Mouse (Mus musculus) thymus, adult 2 months (tissue): ENCODE measurements around the gene Iqgap2. TPM values are rescaled to one million over a fixed set of nuclear protein-coding genes. Genes with fewer than 3 reads are reported as not detected.

Source experiments
- DNase-seq: peaks from one replicate; pipeline ENCODE4 v3.0.0; 2021
- H3K27ac ChIP-seq: fragments of 200-500 bp; 2 replicates; pipeline ENCODE4 v1.5.1; 2012; ENCODE audit warnings: low read length, control low read depth; ENCODE audit not compliant: control insufficient read depth, insufficient read depth
- H3K27me3 ChIP-seq: fragments of 200-500 bp; 2 replicates; pipeline ENCODE4 v1.6.1; 2012; ENCODE audit warnings: mild to moderate bottlenecking, low read length, moderate library complexity, mixed read lengths; ENCODE audit not compliant: control insufficient read depth, insufficient read depth
- H3K36me3 ChIP-seq: fragments of 200-500 bp; 2 replicates; pipeline ENCODE4 v1.6.1; 2012; ENCODE audit warnings: mild to moderate bottlenecking, low read length, moderate library complexity; ENCODE audit not compliant: control insufficient read depth, insufficient read depth
- H3K4me1 ChIP-seq: fragments of 200-500 bp; replicated peaks from 2 replicates; pipeline ENCODE4 v1.6.1; 2012; ENCODE audit warnings: low read length; ENCODE audit not compliant: control insufficient read depth, insufficient read depth
- H3K4me3 ChIP-seq: fragments of 200-500 bp; 2 replicates; pipeline ENCODE4 v1.5.1; 2012; ENCODE audit warnings: mild to moderate bottlenecking, low read length, control low read depth, moderate library complexity; ENCODE audit not compliant: control insufficient read depth, insufficient read depth
- CTCF ChIP-seq: fragments of 200-500 bp; IDR thresholded peaks from 2 replicates; pipeline ENCODE4 v1.5.1; 2012; ENCODE audit warnings: mild to moderate bottlenecking, control low read depth, low read length, moderate library complexity, borderline replicate concordance; ENCODE audit not compliant: control insufficient read depth, poor library complexity, insufficient read depth; ENCODE audit errors: extremely low read depth
- POLR2A ChIP-seq: fragments of 200-500 bp; IDR thresholded peaks from 2 replicates; pipeline ENCODE4 v1.6.1; 2012; ENCODE audit warnings: mild to moderate bottlenecking, low read length, control low read depth, moderate library complexity; ENCODE audit not compliant: control insufficient read depth, poor library complexity, insufficient read depth; ENCODE audit errors: extremely low read depth
- WGBS: fragments of 180-500 bp; shearing (Covaris S2); methylation state at CpG from one replicate; pipeline ENCODE4 v1.1.7; 2018; 5-methylcytosine and 5-hydroxymethylcytosine counted together
- polyA plus RNA-seq: library from polyadenylated mRNA; depleted of rRNA; stranded (reverse); fragments of >200 nt; gene quantifications from 2 replicates; pipeline ENCODE4 v1.2.3, GENCODE M21; 2012

The Iqgap2 gene
- polyA plus RNA-seq, 1 experiment: 4.4 TPM

DNA sequence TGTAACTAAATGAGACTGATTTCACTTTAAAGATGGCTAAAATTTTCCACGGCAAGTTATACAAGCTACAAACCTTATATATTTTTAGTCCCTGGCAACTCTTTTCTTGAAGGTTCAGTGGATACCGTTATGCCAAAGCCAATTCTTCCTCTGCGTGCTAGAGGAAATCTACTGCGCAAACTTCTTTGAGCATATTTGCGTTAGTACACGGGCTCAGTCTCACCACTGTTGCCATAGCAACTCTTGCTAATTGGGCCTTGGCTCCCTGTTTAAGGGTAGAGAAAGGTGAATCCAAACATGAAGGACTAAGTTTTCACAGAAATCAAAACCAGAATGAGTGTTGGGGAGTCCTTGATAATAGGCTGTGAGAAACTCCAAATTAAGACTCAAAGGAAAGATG lies 68.8 kb downstream of the Iqgap2 start:
- no peak for TF ChIP-seq POLR2A
- no peak for TF ChIP-seq CTCF
- WGBS: 96% methylated on average over 6 of the region's 6 CpGs
- Histone ChIP-seq H3K27ac (no peak overlapping the region), H3K36me3 (no peaks in the 10 kb centered on the region), H3K27me3 (no peaks in the 10 kb centered on the region), H3K4me1 (no peaks in the 10 kb centered on the region), H3K4me3 (no peak overlapping the region)
- DNase-seq: no peak

DNA sequence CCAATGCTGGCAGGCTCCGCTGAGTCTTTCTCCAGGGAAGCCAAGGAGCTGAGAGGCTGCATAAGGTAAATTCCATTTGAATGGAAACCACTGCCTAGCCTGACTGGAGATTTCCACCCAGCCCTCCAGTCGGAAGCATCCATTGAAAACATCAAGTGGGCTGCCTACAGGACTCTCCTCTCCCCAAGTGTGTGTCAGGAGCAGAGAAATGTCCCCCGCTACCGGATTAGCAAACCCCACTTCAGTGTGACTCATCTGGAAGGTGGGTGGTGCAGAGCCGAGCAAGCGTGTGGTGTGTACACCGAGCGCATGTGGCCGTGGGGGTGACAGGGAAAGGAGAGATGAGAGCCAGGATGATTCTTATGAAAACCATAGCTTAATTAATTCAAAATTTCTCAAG lies 71.7 kb downstream of the Iqgap2 start:
- no peaks in the 10 kb centered on the region for H3K36me3 ChIP-seq
- WGBS: 96% methylated on average over 9 of the region's 9 CpGs
- DNase-seq: no peak

DNA sequence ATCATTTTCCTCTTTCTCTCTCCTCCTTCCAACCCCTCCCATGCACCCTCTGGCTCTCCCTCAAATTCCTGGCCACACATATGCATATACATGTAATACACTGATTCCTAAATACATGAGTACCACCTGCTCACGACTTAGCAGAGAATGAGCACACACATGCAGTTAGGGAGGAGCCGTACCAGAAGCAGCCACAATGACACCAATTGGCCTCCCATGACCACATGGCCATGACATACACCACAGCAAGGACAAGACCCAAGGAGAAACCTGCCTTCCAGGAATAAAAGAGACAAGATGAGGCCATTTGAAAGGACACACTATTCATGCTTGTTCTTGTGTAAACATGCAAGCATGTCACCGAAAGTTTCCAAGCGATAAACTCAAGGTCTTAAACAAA lies 72.8 kb downstream of the Iqgap2 start:
- Histone ChIP-seq H3K4me3 (no peak overlapping the region), H3K4me1 (peaks cover 8% of the 10 kb centered on the region), H3K27me3 (no peaks in the 10 kb centered on the region), H3K36me3 (no peaks in the 10 kb centered on the region), H3K27ac (no peak overlapping the region)
- TF ChIP-seq POLR2A: no peak
- TF ChIP-seq CTCF: no peak
- no peak for DNase-seq
- 95% methylated on average over 4 of the region's 4 CpGs for WGBS

More for the DNA sequence above, 71.7 kb downstream of the Iqgap2 start:
- TF ChIP-seq POLR2A: no peak
- TF ChIP-seq CTCF: no peak
- H3K27me3 ChIP-seq: no peaks in the 10 kb centered on the region
- H3K4me3 ChIP-seq: no peak overlapping the region
- no peak overlapping the region for H3K27ac ChIP-seq
- H3K4me1 ChIP-seq: no peaks in the 10 kb centered on the region

DNA sequence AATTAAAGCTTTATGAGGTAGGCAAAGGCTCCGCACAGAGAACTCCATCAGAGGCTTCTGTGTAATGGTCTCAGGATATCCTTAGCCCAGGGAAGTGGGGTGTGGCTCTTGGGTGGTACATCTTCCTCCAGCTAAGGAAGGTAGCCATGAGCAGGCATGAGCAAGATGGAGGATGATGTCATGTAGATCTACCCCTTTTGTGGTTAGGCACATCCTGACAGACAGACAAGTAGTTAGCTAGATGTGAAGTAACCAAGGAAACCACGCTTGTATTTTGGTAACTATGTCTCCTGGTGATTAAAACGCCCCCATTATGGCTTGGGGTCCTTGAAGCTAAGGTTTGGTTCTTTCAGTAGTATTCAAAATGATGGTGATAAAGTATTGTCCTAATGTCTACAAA lies 78.1 kb downstream of the Iqgap2 start:
- WGBS: 35% methylated on average over 3 of the region's 3 CpGs
- Histone ChIP-seq H3K4me1 (peaks cover 8% of the 10 kb centered on the region), H3K27me3 (no peaks in the 10 kb centered on the region), H3K4me3 (no peak overlapping the region), H3K36me3 (no peaks in the 10 kb centered on the region), H3K27ac (no peak overlapping the region)
- TF ChIP-seq CTCF (no peak), POLR2A (no peak)
- peak; percentile 32 for DNase-seq

DNA sequence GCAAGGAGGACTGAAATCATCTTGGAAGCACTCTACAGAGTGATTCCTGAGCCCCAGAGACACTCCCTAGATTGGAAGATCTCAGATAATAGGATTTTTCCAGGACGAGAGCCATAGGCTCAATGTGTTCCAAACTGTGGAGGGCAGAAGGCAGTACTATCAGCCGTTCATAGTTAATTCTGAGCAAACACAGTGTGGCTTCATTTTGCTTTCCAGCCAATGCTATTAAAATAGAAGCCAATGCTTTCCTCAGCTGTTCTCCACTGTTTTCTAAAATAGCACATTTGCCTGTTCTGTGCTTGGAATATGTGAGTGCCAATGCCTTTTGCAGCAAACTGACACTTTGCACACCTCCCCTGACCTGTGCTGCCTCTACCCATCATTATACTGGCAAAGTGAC lies 80.9 kb downstream of the Iqgap2 start:
- Histone ChIP-seq H3K4me1 (peaks cover 10% of the 10 kb centered on the region), H3K27ac (no peak overlapping the region), H3K4me3 (no peak overlapping the region), H3K36me3 (no peaks in the 10 kb centered on the region), H3K27me3 (no peaks in the 10 kb centered on the region)
- no peak for DNase-seq
- TF ChIP-seq CTCF (no peak), POLR2A (no peak)
- 92% methylated on average over 2 of the region's 2 CpGs for WGBS

DNA sequence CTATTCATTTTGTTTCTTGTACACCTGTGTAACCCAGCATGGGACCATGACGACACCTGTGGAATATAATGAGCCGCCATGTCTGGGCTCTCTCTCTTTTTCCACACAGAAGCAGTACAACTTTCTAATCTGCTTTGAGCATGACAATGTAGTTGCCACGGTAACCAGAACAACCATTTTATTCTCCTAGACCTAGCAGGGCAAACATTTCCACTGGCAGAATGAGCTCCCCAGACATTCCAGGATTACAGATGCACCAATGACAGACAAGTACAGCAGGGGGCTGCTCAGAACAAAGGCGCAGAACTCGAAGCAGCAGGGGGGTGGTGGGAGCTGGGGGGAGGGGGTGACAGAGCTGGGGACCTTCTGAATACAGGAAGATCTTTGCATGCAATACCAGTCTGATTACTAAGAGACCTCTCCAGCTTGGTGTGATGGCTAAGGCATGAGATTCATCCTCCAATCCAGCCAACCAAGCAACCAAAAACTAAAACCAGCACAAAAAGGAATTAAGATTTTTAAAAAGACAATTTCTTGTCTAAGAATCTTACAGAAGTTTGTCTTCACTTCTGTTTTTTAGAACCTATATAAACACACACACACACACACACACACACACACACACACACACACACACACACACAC lies 84.5 kb downstream of the Iqgap2 start:
- no peak overlapping the region for H3K4me3 ChIP-seq
- no peak for DNase-seq
- no peak for TF ChIP-seq CTCF
- TF ChIP-seq POLR2A: no peak
- H3K27ac ChIP-seq: no peak overlapping the region
- H3K4me1 ChIP-seq: peaks cover 6% of the 10 kb centered on the region
- WGBS: 90% methylated on average over 5 of the region's 5 CpGs
- H3K36me3 ChIP-seq: no peaks in the 10 kb centered on the region
- no peaks in the 10 kb centered on the region for H3K27me3 ChIP-seq
